Mouse (Mus musculus) mouse trophoblast stem cell (cell line): Measurements from ENCODE around the gene Ttc30a1.
"Not testable (repeated sequence)": the region's sequence is repeated elsewhere in the genome, so short reads cannot be mapped to it uniquely, and the experiment has no call there.

ENCODE experiments used
- in situ Hi-C, 2 experiments: fragments of 300-500 bp; cut with MseI, MboI; formaldehyde crosslinking; loops; 2 replicates in 1 of 2; 3 replicates in 1 of 2; pipeline ENCODE4 v1.15.1; 2025

Ttc30a1 gene

GRCm38 (mm10) chr2:75983847-75984246, 2.1 kb upstream of the Ttc30a1 start:
- in situ Hi-C loops, result no loop called here

- in situ Hi-C loops, result no loop called here
These were observed 1.3 kb upstream of the Ttc30a1 start for GRCm38 (mm10) chr2:75983091-75983490.

- in situ Hi-C loops, result no loop called here
These were observed 859 bp upstream of the Ttc30a1 start for GRCm38 (mm10) chr2:75982626-75983025.

GRCm38 (mm10) chr2:75980933-75981439, 781 bp downstream of the Ttc30a1 start:
- in situ Hi-C loops, result not testable (repeated sequence)

- in situ Hi-C loops, result not testable (repeated sequence)
These were observed 3.9 kb downstream of the Ttc30a1 start, which contains the start of gene Ttc30a2 for GRCm38 (mm10) chr2:75977752-75978368. TSS of gene Ttc30a2 (minus strand) at chr2:75978170.

GRCm38 (mm10) chr2:75976070-75976469, 5.7 kb downstream of the Ttc30a1 start:
- in situ Hi-C loops, result not testable (repeated sequence)

GRCm38 (mm10) chr2:75974131-75974530, 7.6 kb downstream of the Ttc30a1 start:
- in situ Hi-C loops, result no loop called here

GRCm38 (mm10) chr2:75964972-75965371, 16.8 kb downstream of the Ttc30a1 start:
- in situ Hi-C loops, result loop anchor here in 1 of 2 experiments (5.0 kb wide), 1 partner anchor 78 kb away; no protein-coding TSS in a partner anchor

GRCm38 (mm10) chr2:75964512-75964911, 17.3 kb downstream of the Ttc30a1 start:
- in situ Hi-C loops, result no loop called here

GRCm38 (mm10) chr2:75964051-75964450, 17.7 kb downstream of the Ttc30a1 start:
- in situ Hi-C loops, result no loop called here

- in situ Hi-C loops, result no loop called here
These were observed 18.4 kb downstream of the Ttc30a1 start for GRCm38 (mm10) chr2:75963211-75963840.

- in situ Hi-C loops, result no loop called here
These were observed 21.1 kb downstream of the Ttc30a1 start for GRCm38 (mm10) chr2:75960366-75961330.

- in situ Hi-C loops, result loop anchor here in 1 of 2 experiments (10.0 kb wide), 1 partner anchor 175 kb away; no protein-coding TSS in a partner anchor
These were observed 21.9 kb downstream of the Ttc30a1 start for GRCm38 (mm10) chr2:75959850-75960365.

GRCm38 (mm10) chr2:75959183-75959849, 22.5 kb downstream of the Ttc30a1 start:
- in situ Hi-C loops, result loop anchor here in 1 of 2 experiments (10.0 kb wide), 1 partner anchor 175 kb away; no protein-coding TSS in a partner anchor

GRCm38 (mm10) chr2:75955709-75956108, 26.1 kb downstream of the Ttc30a1 start:
- in situ Hi-C loops, result loop anchor here in 1 of 2 experiments (10.0 kb wide), 1 partner anchor 171 kb away; no protein-coding TSS in a partner anchor

GRCm38 (mm10) chr2:75953320-75953719, 28.4 kb downstream of the Ttc30a1 start:
- in situ Hi-C loops, result loop anchor here in 1 of 2 experiments (10.0 kb wide), 1 partner anchor 169 kb away; no protein-coding TSS in a partner anchor

- in situ Hi-C loops, result loop anchor here in 1 of 2 experiments (10.0 kb wide), 1 partner anchor 166 kb away; no protein-coding TSS in a partner anchor
These were observed 31.1 kb downstream of the Ttc30a1 start for GRCm38 (mm10) chr2:75950685-75951084.

GRCm38 (mm10) chr2:75938117-75939063, 43.4 kb downstream of the Ttc30a1 start, which contains the start of gene Ttc30b:
TSS of gene Ttc30b (minus strand) at chr2:75938585.
- in situ Hi-C loops, result no loop called here

GRCm38 (mm10) chr2:75937520-75938116, 44.1 kb downstream of the Ttc30a1 start:
- in situ Hi-C loops, result not testable (repeated sequence)
